Mouse (Mus musculus) limb, embryonic 13.5 days (tissue): ENCODE results near the gene Kat7. TPM values are rescaled to one million over a fixed set of nuclear protein-coding genes. Genes with fewer than 3 reads are reported as not detected.

ENCODE experiments used
- ATAC-seq: fragments of 200-750 bp; cut with Nextera tagmentation; 2 replicates; pipeline ENCODE4 v1.8.0; 2017; ENCODE audit warnings: low read depth, moderate number of reproducible peaks, moderate TSS enrichment; ENCODE audit not compliant: low FRiP score
- H3K27ac ChIP-seq: fragments of 300-500 bp; sonication (generic); 2 replicates; pipeline ENCODE4 v1.5.1; 2015; ENCODE audit warnings: inconsistent platforms, mild to moderate bottlenecking, moderate library complexity
- H3K27me3 ChIP-seq: fragments of 300-500 bp; sonication (generic); 2 replicates; pipeline ENCODE4 v1.6.1; 2015; ENCODE audit warnings: mild to moderate bottlenecking, inconsistent platforms
- H3K36me3 ChIP-seq: fragments of 300-500 bp; sonication (generic); 2 replicates; pipeline ENCODE4 v1.6.1; 2015; ENCODE audit warnings: inconsistent platforms, mild to moderate bottlenecking, moderate library complexity
- H3K4me1 ChIP-seq: fragments of 300-500 bp; sonication (generic); 2 replicates; pipeline ENCODE4 v1.6.1; 2015; ENCODE audit warnings: inconsistent platforms
- H3K4me2 ChIP-seq: fragments of 300-500 bp; sonication (generic); replicated peaks from 2 replicates; pipeline ENCODE4 v1.6.1; 2015; ENCODE audit warnings: inconsistent platforms, mild to moderate bottlenecking, moderate library complexity
- H3K4me3 ChIP-seq: fragments of 300-500 bp; sonication (generic); 2 replicates; pipeline ENCODE4 v1.5.1; 2015; ENCODE audit warnings: moderate library complexity, mild to moderate bottlenecking, inconsistent platforms
- H3K9ac ChIP-seq: fragments of 300-500 bp; sonication (generic); 2 replicates; pipeline ENCODE4 v1.6.1; 2015; ENCODE audit warnings: mild to moderate bottlenecking, inconsistent platforms
- H3K9me3 ChIP-seq: fragments of 300-500 bp; sonication (generic); 2 replicates; pipeline ENCODE4 v1.6.1; 2016; ENCODE audit warnings: inconsistent platforms
- WGBS: fragments of 180-500 bp; shearing (Covaris S2); methylation state at CpG from one replicate; pipeline ENCODE4 v1.1.7; 2015; 5-methylcytosine and 5-hydroxymethylcytosine counted together
- polyA plus RNA-seq: library from polyadenylated mRNA; unstranded; fragments of >200 nt; fragmentation: Nextera tagmentation; extraction: Ambion mirVana; gene quantifications from 2 replicates; pipeline ENCODE4 v1.2.1, GENCODE M21; 2015

Kat7 gene
- polyA plus RNA-seq, 1 experiment from 2014 or later = 71.9 TPM

DNA sequence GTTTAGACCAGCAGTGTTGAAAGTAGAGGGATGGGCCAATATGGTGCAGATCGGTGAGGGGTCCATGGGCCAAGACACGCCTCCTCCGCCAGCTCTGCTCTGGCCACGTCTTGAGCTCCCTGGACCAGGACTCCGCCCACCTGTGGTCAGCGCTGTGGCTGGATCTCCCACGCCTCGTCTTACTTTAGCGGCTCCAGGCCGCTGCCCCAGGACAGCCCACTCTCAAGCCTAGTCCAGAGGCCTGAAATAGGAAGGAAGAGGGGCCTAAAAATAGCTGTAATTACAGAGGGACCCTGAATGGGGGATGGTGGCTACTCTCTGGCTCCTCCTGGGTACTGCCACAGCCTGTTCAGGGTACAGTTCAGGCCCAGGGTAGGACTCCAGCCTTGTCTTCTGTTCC is 59.9 kb downstream of the Kat7 start:
- H3K9ac ChIP-seq = no peak overlapping the region; the same call in 1 of the 2 replicates
- H3K27me3 ChIP-seq = peaks cover 6% of the 10 kb centered on the region; the same call in 1 of the 2 replicates
- 46% methylated on average over 10 of the region's 10 CpGs for WGBS
- no peak overlapping the region for H3K27ac ChIP-seq
- H3K4me3 ChIP-seq = no peak overlapping the region
- 0 out of 2 replicates have a peak, but pooled peaks cover 2% of the 10 kb centered on the region for H3K4me1 ChIP-seq
- no peak overlapping the region for H3K4me2 ChIP-seq
- H3K36me3 ChIP-seq = no peaks in the 10 kb centered on the region
- no peak for ATAC-seq
- no peaks in the 10 kb centered on the region for H3K9me3 ChIP-seq

DNA sequence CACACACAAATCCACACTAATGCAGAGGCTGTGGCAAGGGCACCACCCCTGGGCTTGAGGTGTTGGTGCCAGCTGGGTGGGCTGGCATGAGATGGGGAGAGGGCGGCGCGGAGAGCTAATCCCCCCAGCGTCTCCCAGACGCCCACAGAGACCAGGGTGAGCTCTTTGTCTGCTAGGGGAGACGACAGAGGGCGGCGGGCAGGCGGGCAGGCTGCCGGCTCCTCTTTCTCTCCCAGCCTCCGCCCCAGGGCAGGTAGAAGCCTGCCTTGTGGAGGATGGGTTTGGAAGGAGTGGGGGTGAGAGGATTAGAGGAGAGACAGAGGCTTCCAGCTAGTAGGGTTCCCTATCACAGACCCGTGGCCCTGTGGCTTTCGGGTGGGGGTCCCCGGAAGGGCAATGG is 63.0 kb downstream of the Kat7 start:
- ATAC-seq = no peak
- peaks cover 6% of the 10 kb centered on the region; the same call in 1 of the 2 replicates for H3K27me3 ChIP-seq
- H3K27ac ChIP-seq = no peak overlapping the region
- no peaks in the 10 kb centered on the region for H3K36me3 ChIP-seq
- 0 out of 2 replicates have a peak overlapping the region, but pooled peaks have one; percentile 39 for H3K9ac ChIP-seq
- 53% methylated on average over 14 of the region's 14 CpGs for WGBS
- H3K9me3 ChIP-seq = no peaks in the 10 kb centered on the region
- H3K4me2 ChIP-seq = no peak overlapping the region
- no peak overlapping the region for H3K4me3 ChIP-seq
- 0 out of 2 replicates have a peak, but pooled peaks cover 2% of the 10 kb centered on the region for H3K4me1 ChIP-seq

DNA sequence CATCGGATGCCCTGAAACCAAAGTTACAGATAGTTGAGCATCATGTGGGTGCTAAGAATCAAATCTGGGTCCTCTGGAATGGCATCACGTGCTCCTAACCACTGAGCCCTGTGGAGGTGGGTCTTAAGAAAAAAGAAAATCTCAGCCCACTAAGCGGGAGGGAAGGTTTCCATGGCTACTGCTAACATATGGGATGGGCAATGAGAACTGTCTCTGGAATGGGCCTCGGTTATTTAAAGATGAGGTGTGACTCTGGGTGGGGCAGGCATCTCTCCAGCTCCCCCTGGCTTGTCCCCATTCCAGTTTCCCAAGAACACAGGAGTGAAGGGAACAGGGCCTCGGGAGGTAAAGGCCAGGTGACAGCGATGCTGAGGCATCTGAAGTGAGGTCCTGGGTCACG is 64.6 kb downstream of the Kat7 start:
- Histone ChIP-seq H3K4me1 (0 out of 2 replicates have a peak, but pooled peaks cover 2% of the 10 kb centered on the region), H3K9me3 (no peaks in the 10 kb centered on the region), H3K4me2 (no peak overlapping the region), H3K36me3 (no peaks in the 10 kb centered on the region), H3K9ac (no peak overlapping the region), H3K4me3 (no peak overlapping the region), H3K27ac (no peak overlapping the region), H3K27me3 (peaks cover 4% of the 10 kb centered on the region; the same call in 1 of the 2 replicates)
- 67% methylated on average over 7 of the region's 7 CpGs for WGBS
- no peak for ATAC-seq

DNA sequence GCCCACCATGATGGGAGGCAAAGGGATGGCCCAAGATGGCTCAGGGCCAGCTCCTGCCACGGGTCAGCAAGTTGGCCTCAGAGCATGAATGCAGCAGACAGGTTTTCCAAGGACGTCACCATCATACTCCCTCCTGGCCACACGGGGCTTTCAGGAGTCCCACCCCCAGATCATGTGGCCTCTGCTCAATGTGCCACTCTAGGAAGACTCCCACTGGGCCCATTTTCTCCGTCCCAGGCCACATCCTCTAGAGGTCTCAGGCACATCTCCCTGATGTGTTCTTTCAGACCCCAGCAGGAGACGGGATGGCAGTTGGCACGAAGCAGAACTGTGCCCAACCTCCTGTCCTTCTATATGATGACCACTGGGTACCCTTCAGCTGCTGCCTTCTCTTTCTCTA is 67.4 kb downstream of the Kat7 start:
- Histone ChIP-seq H3K27me3 (no peaks in the 10 kb centered on the region), H3K9ac (no peak overlapping the region), H3K9me3 (no peaks in the 10 kb centered on the region), H3K27ac (no peak overlapping the region), H3K4me3 (no peak overlapping the region), H3K36me3 (no peaks in the 10 kb centered on the region), H3K4me1 (no peaks in the 10 kb centered on the region), H3K4me2 (no peak overlapping the region)
- no peak for ATAC-seq
- 59% methylated on average over 6 of the region's 6 CpGs for WGBS

- WGBS = 56% methylated on average over 6 of the region's 6 CpGs
- no peak overlapping the region for H3K27ac ChIP-seq
- H3K36me3 ChIP-seq = no peaks in the 10 kb centered on the region
- no peaks in the 10 kb centered on the region for H3K27me3 ChIP-seq
- no peaks in the 10 kb centered on the region for H3K9me3 ChIP-seq
- no peak for ATAC-seq
- H3K9ac ChIP-seq = no peak overlapping the region
- no peak overlapping the region for H3K4me3 ChIP-seq
- H3K4me2 ChIP-seq = no peak overlapping the region
- H3K4me1 ChIP-seq = no peaks in the 10 kb centered on the region
Observed at GRCm38 (mm10) chr11:95238477-95238876, 71.6 kb downstream of the Kat7 start.

GRCm38 (mm10) chr11:95232329-95232696 is 77.7 kb downstream of the Kat7 start:
- WGBS = 43% methylated on average over 6 of the region's 6 CpGs
- H3K9ac ChIP-seq = no peak overlapping the region
- no peaks in the 10 kb centered on the region for H3K36me3 ChIP-seq
- peak overlapping the region; percentile 58 for H3K4me2 ChIP-seq
- ATAC-seq = 0 out of 2 replicates have a peak, but pooled peaks have one; percentile 10
- H3K27me3 ChIP-seq = no peaks in the 10 kb centered on the region
- H3K27ac ChIP-seq = no peak overlapping the region
- H3K4me1 ChIP-seq = peaks cover 7% of the 10 kb centered on the region; the same call in 1 of the 2 replicates
- no peaks in the 10 kb centered on the region for H3K9me3 ChIP-seq
- 0 out of 2 replicates have a peak overlapping the region, but pooled peaks have one; percentile 24 for H3K4me3 ChIP-seq

GRCm38 (mm10) chr11:95231688-95232328 is 78.2 kb downstream of the Kat7 start:
- peak overlapping the region; percentile 43 for H3K9ac ChIP-seq
- H3K9me3 ChIP-seq = no peaks in the 10 kb centered on the region
- H3K4me2 ChIP-seq = peak overlapping the region; percentile 58
- no peak overlapping the region for H3K27ac ChIP-seq
- no peaks in the 10 kb centered on the region for H3K27me3 ChIP-seq
- H3K4me3 ChIP-seq = peak overlapping the region; percentile 24
- H3K4me1 ChIP-seq = peaks cover 7% of the 10 kb centered on the region; the same call in 1 of the 2 replicates
- ATAC-seq = peak; percentile 41; the same call in 1 of the 2 replicates
- no peaks in the 10 kb centered on the region for H3K36me3 ChIP-seq
- WGBS = 10% methylated on average over 23 of the region's 24 CpGs

GRCm38 (mm10) chr11:95227467-95227866 is 82.6 kb downstream of the Kat7 start:
- no peaks in the 10 kb centered on the region for H3K36me3 ChIP-seq
- peaks cover 36% of the 10 kb centered on the region for H3K27me3 ChIP-seq
- no peak overlapping the region for H3K4me3 ChIP-seq
- no peak overlapping the region for H3K4me2 ChIP-seq
- WGBS = 46% methylated on average over 5 of the region's 5 CpGs
- ATAC-seq = no peak
- no peak overlapping the region for H3K9ac ChIP-seq
- H3K9me3 ChIP-seq = no peaks in the 10 kb centered on the region
- H3K27ac ChIP-seq = no peak overlapping the region; the same call in 1 of the 2 replicates
- H3K4me1 ChIP-seq = peaks cover 40% of the 10 kb centered on the region

- peaks cover 52% of the 10 kb centered on the region for H3K27me3 ChIP-seq
- 18% methylated on average over 7 of the region's 7 CpGs for WGBS
- H3K4me1 ChIP-seq = peaks cover 33% of the 10 kb centered on the region
- peak overlapping the region; percentile 64 for H3K4me2 ChIP-seq
- H3K9ac ChIP-seq = 0 out of 2 replicates have a peak overlapping the region, but pooled peaks have one; percentile 8
- no peaks in the 10 kb centered on the region for H3K9me3 ChIP-seq
- peak; percentile 52 for ATAC-seq
- H3K27ac ChIP-seq = no peak overlapping the region
- H3K4me3 ChIP-seq = no peak overlapping the region
- H3K36me3 ChIP-seq = no peaks in the 10 kb centered on the region
Observed at GRCm38 (mm10) chr11:95225448-95225847, 84.6 kb downstream of the Kat7 start.

Other genes with a start within 250 kb of the Kat7 start
- gene Itga3, start 233.4 kb downstream of the Kat7 start, polyA plus RNA-seq = 6.4 and 8.9 TPM in 2 replicates
- 10.2 and 14.2 TPM in 2 replicates for gene Dlx3, start 190.1 kb downstream of the Kat7 start, polyA plus RNA-seq
- 2.2 and 2.7 TPM in 2 replicates for gene Dlx4, start 164.0 kb downstream of the Kat7 start, polyA plus RNA-seq
- gene Tac4, start 48.7 kb downstream of the Kat7 start, polyA plus RNA-seq = 0.15 and 0.27 TPM in 2 replicates
- gene Fam117a, start 26.8 kb upstream of the Kat7 start, polyA plus RNA-seq = 15.8 and 16.2 TPM in 2 replicates
- 121 and 127 TPM in 2 replicates for gene Slc35b1, start 74.4 kb upstream of the Kat7 start, polyA plus RNA-seq
- 156 and 168 TPM in 2 replicates for gene Spop, start 103.8 kb upstream of the Kat7 start, polyA plus RNA-seq
- 0.98 and 1.1 TPM in 2 replicates for gene Nxph3, start 204.3 kb upstream of the Kat7 start, polyA plus RNA-seq